Mouse (Mus musculus) liver, embryonic 11.5 days (tissue): Measurements from ENCODE around the gene Ankrd22. TPM values are rescaled to one million over a fixed set of nuclear protein-coding genes. Genes with fewer than 3 reads are reported as not detected.

ENCODE experiments used
- ATAC-seq: fragments of 200-750 bp; cut with Nextera tagmentation; replicated peaks from 2 replicates; pipeline ENCODE4 v1.8.0; 2017; ENCODE audit warnings: moderate number of reproducible peaks, mild to moderate bottlenecking, moderate TSS enrichment, moderate library complexity; ENCODE audit not compliant: low FRiP score
- DNase-seq: peaks from one replicate; pipeline ENCODE4 v3.0.0-alpha.2; 2017; ENCODE audit warnings: low spot score
- H3K27ac ChIP-seq: fragments of 300-500 bp; sonication (generic); 2 replicates; pipeline ENCODE4 v1.5.1; 2014; ENCODE audit warnings: mild to moderate bottlenecking, low read depth, low read length, control low read depth
- H3K27me3 ChIP-seq: fragments of 300-500 bp; sonication (generic); replicated peaks from 2 replicates; pipeline ENCODE4 v1.6.1; 2014; ENCODE audit warnings: low read length, mixed read lengths; ENCODE audit not compliant: control insufficient read depth, insufficient read depth
- H3K36me3 ChIP-seq: fragments of 300-500 bp; sonication (generic); 2 replicates; pipeline ENCODE4 v1.6.1; 2014; ENCODE audit warnings: mild to moderate bottlenecking, low read length, moderate library complexity, mixed read lengths; ENCODE audit not compliant: control insufficient read depth, insufficient read depth
- H3K4me1 ChIP-seq: fragments of 300-500 bp; sonication (generic); replicated peaks from 2 replicates; pipeline ENCODE4 v1.6.1; 2014; ENCODE audit warnings: low read length, mixed read lengths; ENCODE audit not compliant: control insufficient read depth, insufficient read depth
- H3K4me2 ChIP-seq: fragments of 300-500 bp; sonication (generic); 2 replicates; pipeline ENCODE4 v1.6.1; 2014; ENCODE audit warnings: mild to moderate bottlenecking, control low read depth, moderate library complexity
- H3K4me3 ChIP-seq: fragments of 300-500 bp; sonication (generic); 2 replicates; pipeline ENCODE4 v1.5.1; 2014; ENCODE audit warnings: low read depth, low read length, control low read depth
- H3K9ac ChIP-seq: fragments of 300-500 bp; sonication (generic); 2 replicates; pipeline ENCODE4 v1.6.1; 2014; ENCODE audit warnings: low read depth, low read length, control low read depth
- H3K9me3 ChIP-seq: fragments of 300-500 bp; sonication (generic); 2 replicates; pipeline ENCODE4 v1.6.1; 2016; ENCODE audit warnings: low read length, inconsistent platforms, mixed read lengths; ENCODE audit not compliant: control insufficient read depth
- WGBS: fragments of 180-500 bp; shearing (Covaris S2); extraction: QIAGEN DNeasy Blood & Tissue Kit; methylation state at CpG from one replicate; pipeline ENCODE4 v1.1.7; 2014; 5-methylcytosine and 5-hydroxymethylcytosine counted together
- polyA plus RNA-seq: library from polyadenylated mRNA; unstranded; fragments of >200 nt; fragmentation: Nextera tagmentation; extraction: Ambion mirVana; gene quantifications from 2 replicates; pipeline ENCODE4 v1.2.1, GENCODE M21; 2014

The Ankrd22 gene
- polyA plus RNA-seq, 1 experiment from 2014 or later, result not detected

- Histone ChIP-seq H3K4me1 (no peaks in the 10 kb centered on the region), H3K27ac (no peak overlapping the region), H3K9me3 (no peaks in the 10 kb centered on the region), H3K27me3 (no peaks in the 10 kb centered on the region), H3K9ac (no peak overlapping the region), H3K4me3 (no peak overlapping the region), H3K4me2 (no peak overlapping the region), H3K36me3 (no peaks in the 10 kb centered on the region)
- DNase-seq, result no peak
- WGBS, result 81% methylated on average over 6 of the region's 6 CpGs
- no peak for ATAC-seq
Observed at GRCm38 (mm10) chr19:34138720-34139430, 27.0 kb downstream of the Ankrd22 start.

GRCm38 (mm10) chr19:34120107-34120731 is 45.6 kb downstream of the Ankrd22 start:
- Histone ChIP-seq H3K4me2 (no peak overlapping the region), H3K9me3 (no peaks in the 10 kb centered on the region), H3K9ac (no peak overlapping the region), H3K27me3 (no peaks in the 10 kb centered on the region), H3K4me3 (no peak overlapping the region), H3K36me3 (no peaks in the 10 kb centered on the region), H3K4me1 (no peaks in the 10 kb centered on the region), H3K27ac (no peak overlapping the region)
- DNase-seq (no peak), ATAC-seq (no peak)
- 49% methylated on average over 3 of the region's 3 CpGs for WGBS

- H3K27me3 ChIP-seq, result no peaks in the 10 kb centered on the region
- no peaks in the 10 kb centered on the region for H3K36me3 ChIP-seq
- H3K4me3 ChIP-seq, result no peak overlapping the region
- no peaks in the 10 kb centered on the region for H3K9me3 ChIP-seq
- no peak for DNase-seq
- H3K9ac ChIP-seq, result no peak overlapping the region
- no peak overlapping the region for H3K27ac ChIP-seq
- H3K4me2 ChIP-seq, result no peak overlapping the region
- 67% methylated on average over 4 of the region's 4 CpGs for whole genome bisulfite sequencing
- H3K4me1 ChIP-seq, result no peaks in the 10 kb centered on the region
- no peak for ATAC-seq
Observed at GRCm38 (mm10) chr19:34119653-34120052, 46.2 kb downstream of the Ankrd22 start.

DNA sequence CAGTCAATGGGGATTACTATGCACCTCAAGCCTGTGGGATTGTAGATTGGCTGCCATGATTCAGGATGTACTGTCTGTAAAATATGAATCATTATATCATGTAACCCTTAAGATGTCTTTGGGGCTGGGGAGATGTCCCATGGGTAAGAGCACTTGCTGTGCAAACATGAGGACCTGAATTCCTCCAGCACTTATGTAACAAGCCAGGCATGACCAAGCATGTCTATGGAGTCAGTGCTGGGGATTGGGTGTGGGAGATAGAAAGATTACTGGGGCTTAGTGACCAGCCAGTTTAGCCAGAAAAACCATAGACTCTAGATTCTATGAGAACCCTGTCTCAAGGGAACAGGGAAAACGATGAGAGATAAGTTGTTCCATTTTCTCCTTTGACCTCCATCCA is 46.8 kb downstream of the Ankrd22 start:
- H3K4me2 ChIP-seq, result no peak overlapping the region
- H3K9me3 ChIP-seq, result no peaks in the 10 kb centered on the region
- H3K36me3 ChIP-seq, result no peaks in the 10 kb centered on the region
- no peaks in the 10 kb centered on the region for H3K4me1 ChIP-seq
- ATAC-seq (no peak), DNase-seq (no peak)
- H3K27ac ChIP-seq, result no peak overlapping the region
- no peak overlapping the region for H3K4me3 ChIP-seq
- no peaks in the 10 kb centered on the region for H3K27me3 ChIP-seq
- no peak overlapping the region for H3K9ac ChIP-seq
- WGBS, result 81% methylated on average over 1 of the region's 1 CpGs

DNA sequence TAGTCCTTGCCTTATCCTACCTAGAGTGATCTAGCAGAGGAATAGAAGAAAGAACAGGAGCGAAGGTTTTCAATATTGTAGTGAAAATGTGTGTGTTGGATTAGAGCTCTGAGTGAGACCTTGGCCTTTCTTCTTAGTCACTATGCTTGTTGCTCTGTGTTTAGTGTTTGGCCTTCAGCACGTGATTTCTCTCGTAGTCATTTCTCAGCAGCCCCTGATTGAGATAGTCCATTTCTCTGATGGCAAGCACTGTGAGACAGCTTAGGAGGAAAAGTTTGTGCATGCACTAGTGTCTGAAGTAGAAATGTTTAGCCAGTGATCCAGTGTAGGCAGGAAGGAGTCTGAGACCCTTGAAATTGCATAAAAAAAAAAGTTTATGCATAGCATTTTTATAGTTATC is 61.0 kb downstream of the Ankrd22 start:
- no peak overlapping the region for H3K4me2 ChIP-seq
- no peak overlapping the region for H3K27ac ChIP-seq
- H3K9ac ChIP-seq, result no peak overlapping the region
- WGBS, result 76% methylated on average over 3 of the region's 3 CpGs
- no peaks in the 10 kb centered on the region for H3K36me3 ChIP-seq
- DNase-seq (no peak), ATAC-seq (no peak)
- H3K27me3 ChIP-seq, result no peaks in the 10 kb centered on the region
- no peak overlapping the region for H3K4me3 ChIP-seq
- no peaks in the 10 kb centered on the region for H3K4me1 ChIP-seq
- H3K9me3 ChIP-seq, result no peaks in the 10 kb centered on the region

GRCm38 (mm10) chr19:34101888-34102287 is 64.0 kb downstream of the Ankrd22 start:
- 89% methylated on average over 7 of the region's 7 CpGs for WGBS
- Histone ChIP-seq H3K9ac (no peak overlapping the region), H3K27ac (no peak overlapping the region), H3K4me2 (no peak overlapping the region), H3K4me3 (no peak overlapping the region), H3K4me1 (no peaks in the 10 kb centered on the region), H3K9me3 (no peaks in the 10 kb centered on the region), H3K27me3 (no peaks in the 10 kb centered on the region), H3K36me3 (no peaks in the 10 kb centered on the region)
- DNase-seq (no peak), ATAC-seq (no peak)

- WGBS, result 83% methylated on average over 4 of the region's 4 CpGs
- H3K9me3 ChIP-seq, result no peaks in the 10 kb centered on the region
Observed at GRCm38 (mm10) chr19:34100633-34101032, 65.2 kb downstream of the Ankrd22 start, which contains the start of gene Lipm. TSS of gene Lipm (plus strand) at chr19:34100933.

DNA sequence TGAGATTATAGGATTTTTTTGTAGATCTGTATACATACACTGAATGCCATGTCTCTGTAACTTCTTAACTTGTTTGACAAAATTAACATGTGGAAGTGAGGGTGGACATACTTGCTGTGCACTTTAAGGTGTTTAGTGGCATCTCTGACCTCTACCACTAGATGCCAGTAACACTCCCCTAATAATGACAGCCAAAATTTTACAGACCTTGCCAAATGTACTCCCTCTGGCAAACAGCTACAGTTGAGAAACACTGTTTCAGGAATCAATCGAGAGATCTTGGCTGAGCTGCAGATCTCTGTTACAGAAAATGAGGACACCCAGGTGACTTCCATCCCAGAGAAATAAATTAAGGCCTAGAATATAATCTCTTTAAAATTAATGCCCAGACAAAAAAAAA is 69.6 kb downstream of the Ankrd22 start:
- ATAC-seq (no peak), DNase-seq (no peak)
- Histone ChIP-seq H3K4me2 (no peak overlapping the region), H3K36me3 (no peaks in the 10 kb centered on the region), H3K27ac (no peak overlapping the region), H3K4me1 (no peaks in the 10 kb centered on the region), H3K4me3 (no peak overlapping the region), H3K9me3 (no peaks in the 10 kb centered on the region), H3K9ac (no peak overlapping the region), H3K27me3 (no peaks in the 10 kb centered on the region)
- WGBS, result 68% methylated on average over 1 of the region's 1 CpGs

More at GRCm38 (mm10) chr19:34100633-34101032, 65.2 kb downstream of the Ankrd22 start, which contains the start of gene Lipm:
- no peak within 1 kb of the TSS for H3K27ac ChIP-seq
- no peaks in the 10 kb centered on the region for H3K4me1 ChIP-seq
- DNase-seq (no peak), ATAC-seq (no peak)
- H3K9ac ChIP-seq, result no peak within 1 kb of the TSS
- H3K36me3 ChIP-seq, result no peaks in the 10 kb centered on the region
- no peaks in the 10 kb centered on the region for H3K27me3 ChIP-seq
- no peak within 1 kb of the TSS for H3K4me3 ChIP-seq
- no peak within 1 kb of the TSS for H3K4me2 ChIP-seq

DNA sequence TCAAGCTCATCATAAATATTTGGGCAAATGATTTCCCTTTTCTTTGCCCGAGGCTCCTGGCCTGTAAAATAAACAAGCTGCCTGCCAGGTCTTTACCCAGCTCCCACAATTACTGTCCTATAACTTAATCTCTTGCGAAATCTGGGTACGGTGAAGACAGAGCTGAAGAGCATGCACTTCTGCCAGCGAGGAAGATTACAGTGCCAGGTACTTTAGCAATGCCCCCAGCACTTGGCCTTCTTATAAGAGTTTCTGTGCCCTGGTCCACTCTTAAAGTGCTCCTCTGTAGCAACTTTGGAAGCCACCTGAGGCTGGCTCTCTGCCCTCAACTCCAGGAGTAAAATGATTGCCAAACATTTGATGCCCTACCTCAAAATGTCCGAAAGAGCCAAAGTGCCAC is 70.5 kb downstream of the Ankrd22 start:
- 70% methylated on average over 5 of the region's 5 CpGs for WGBS
- Histone ChIP-seq H3K4me3 (no peak overlapping the region), H3K4me1 (no peaks in the 10 kb centered on the region), H3K27me3 (no peaks in the 10 kb centered on the region), H3K4me2 (no peak overlapping the region), H3K9me3 (no peaks in the 10 kb centered on the region), H3K27ac (no peak overlapping the region), H3K9ac (no peak overlapping the region), H3K36me3 (no peaks in the 10 kb centered on the region)
- no peak for DNase-seq
- no peak for ATAC-seq
